Mouse (Mus musculus) layer of hippocampus, adult 8-10 months (tissue): Measurements from ENCODE around the gene Slc25a1. TPM values are rescaled to one million over a fixed set of nuclear protein-coding genes. Genes with fewer than 3 reads are reported as not detected.

Source experiments
- DNase-seq, 2 experiments: peaks; one replicate each; pipeline ENCODE4 v3.0.0; 2022; ENCODE audit warnings: low spot score in 2 of 2
- total RNA-seq, 4 experiments: library from RNA; stranded (reverse); gene quantifications; 2 replicates each; pipeline ENCODE4 v1.2.4; 2022

Slc25a1 gene
- total RNA-seq, 4 experiments from 2014 or later = 37.8 to 57.7 (median 47.1) TPM

DNA sequence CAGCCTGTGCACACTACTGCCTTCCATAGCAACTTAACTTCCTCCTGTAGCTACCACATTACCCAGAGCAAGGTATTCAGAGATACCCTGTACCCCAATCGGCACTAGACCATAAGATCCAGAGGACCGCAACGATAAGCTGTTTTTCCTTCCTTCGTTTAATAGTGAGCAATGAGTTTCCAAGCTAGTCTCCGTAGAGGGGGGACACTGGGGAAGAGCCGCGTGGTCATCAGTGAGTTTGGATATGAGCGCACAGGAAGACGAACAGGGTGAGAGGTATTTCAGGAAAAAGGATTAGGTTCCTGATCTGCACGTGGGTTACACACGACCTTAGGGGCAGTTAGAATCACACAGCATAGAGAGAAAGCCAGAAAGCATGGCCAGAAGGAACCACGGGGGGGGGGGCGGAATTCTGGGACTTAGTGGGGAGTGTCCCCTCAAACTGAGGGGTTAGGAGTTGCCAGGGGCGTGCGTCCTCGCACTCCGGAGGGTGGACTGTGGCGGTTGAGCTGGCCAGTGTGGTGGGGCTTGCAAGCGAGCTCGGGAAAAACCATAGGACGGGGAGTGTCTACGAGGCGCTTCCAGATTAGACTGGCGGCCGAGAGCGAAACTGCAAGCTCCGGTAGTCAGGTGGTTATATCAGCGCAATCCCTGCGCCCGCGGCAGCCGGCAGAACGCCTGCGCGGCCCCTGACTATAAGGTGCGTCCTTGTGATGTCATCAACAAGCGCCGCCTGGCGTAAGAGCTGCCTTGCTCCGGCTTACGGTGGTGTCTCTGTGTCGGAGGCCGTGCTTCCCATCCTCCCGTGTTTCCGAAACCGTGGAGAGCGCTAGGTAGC is 6.5 kb downstream of the Slc25a1 start:
- DNase-seq = peak; percentile 94 to 97

DNA sequence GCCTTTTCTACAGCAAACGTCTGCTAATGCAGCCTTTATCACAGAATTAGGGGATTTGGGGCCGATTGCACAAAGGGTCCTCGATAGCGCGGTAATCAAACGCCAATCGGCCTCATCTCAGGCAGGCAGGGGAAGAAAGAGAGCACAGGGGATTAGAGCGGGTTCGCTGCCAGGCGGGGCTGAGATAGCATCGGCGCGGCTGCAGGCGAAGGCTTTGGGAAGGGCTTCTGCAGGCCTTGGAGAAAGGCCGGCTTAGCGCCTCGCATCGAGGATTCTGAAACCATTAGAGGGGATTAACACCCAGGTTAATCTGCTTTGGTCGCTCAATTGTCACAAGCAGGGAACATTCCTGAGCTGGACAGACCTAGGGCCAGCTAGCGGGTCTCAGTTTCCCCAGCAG is 7.4 kb downstream of the Slc25a1 start:
- DNase-seq = no peak

DNA sequence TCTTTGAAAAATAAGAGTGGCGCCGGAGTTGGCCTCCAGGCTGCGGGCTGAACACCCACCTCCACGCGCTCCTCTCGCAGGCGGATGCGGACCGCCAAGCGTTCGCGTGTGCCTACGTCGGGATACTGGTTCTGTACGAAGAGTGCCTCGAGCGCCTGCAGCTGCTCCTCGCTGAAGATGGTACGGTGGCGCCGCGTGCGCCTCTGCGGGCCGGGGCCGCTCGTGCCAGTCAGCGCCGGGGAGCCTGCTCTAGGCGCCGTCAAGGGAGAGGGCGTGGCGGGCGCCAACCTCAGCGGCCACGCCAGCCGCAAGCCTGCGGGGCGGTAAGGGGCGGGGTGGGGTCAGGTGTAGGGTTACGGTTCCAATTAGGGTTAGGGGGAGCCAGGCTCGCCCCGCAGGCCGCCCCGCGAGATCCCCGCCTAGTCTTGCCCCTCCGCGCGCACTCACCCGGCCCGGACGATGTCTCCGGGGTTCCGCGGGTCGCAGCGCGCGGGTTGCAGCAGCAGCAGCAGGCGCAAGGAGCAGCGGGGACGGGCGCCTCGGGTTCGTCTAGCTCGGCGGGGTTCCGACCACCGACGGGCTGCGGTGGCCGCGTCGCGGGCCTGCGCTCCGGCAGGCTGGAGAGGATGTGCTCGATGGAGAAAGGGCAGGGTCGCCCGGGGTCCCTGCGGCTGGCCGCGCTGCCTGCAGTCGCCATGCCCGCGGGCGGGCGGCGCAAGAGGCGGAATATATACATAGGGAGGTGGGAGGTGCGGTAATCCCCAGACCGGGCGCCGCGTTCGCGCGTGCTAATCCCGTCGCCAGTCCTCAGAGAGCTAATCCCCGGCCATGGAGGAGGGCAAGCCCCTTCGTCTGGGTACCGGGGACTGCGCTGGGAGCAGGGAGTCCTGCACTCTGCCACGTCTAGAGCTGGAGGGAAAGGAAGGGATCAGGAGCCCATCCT is 13.4 kb downstream of the Slc25a1 start, which contains the start of gene Gsc2:
Gene Gsc2 (minus strand): TSS at position 753 of the 943 bp plus-strand sequence.
- no peak for DNase-seq

DNA sequence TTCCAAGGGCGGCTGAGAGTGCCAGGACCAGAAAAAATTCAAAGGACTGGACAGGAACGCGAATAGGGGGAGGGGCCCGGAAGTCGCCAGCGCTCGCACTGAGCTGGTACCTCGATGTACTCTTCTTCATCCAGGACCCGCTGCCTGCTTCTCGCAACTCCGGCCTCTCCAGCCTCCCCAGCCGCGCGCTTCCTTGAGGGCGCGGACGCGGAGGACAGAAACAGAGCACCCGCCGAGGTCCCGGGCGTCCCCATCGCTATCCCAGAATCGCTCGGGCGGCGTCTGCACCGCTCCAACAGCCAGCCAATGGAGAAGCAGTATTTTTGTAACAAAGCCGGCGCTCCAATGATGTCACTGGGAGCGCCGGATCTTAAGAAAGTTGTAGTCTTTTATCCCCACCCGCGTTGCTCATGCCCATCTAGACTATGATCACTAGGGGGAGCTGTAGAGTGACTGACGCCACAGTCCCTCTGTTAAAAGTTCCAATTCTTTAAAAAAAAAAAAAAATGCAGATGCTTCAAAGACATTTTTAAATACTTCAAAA is 16.9 kb downstream of the Slc25a1 start, which contains the start of gene Ess2:
Gene Ess2 (minus strand): TSS at position 297 of the 544 bp plus-strand sequence.
- peak; percentile 93 to 94 for DNase-seq

DNA sequence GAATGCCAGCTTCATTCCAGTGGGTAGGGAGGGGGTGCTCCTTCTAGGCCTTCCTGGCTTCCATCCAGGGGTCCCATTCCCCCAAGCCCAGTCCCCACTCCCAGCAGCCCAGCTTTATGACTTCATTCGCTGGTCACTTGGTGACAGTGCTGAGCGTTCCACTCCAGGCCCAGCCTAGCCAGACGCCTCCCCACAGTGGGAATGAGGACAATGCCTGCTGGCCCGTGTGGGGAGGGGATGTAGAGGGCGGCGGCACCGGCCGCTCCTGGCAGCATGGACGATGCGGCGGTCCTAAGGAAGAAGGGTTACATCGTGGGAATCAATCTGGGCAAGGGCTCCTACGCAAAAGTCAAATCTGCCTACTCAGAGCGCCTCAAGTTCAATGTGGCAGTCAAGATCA is 29.6 kb downstream of the Slc25a1 start, which contains the start of the genes Dgcr2 and Tssk2:
Gene Dgcr2 (minus strand): TSS at position 101 of the 400 bp plus-strand sequence.
Gene Tssk2 (plus strand): TSS at position 176 of the 400 bp plus-strand sequence.
- no peak for DNase-seq

DNA sequence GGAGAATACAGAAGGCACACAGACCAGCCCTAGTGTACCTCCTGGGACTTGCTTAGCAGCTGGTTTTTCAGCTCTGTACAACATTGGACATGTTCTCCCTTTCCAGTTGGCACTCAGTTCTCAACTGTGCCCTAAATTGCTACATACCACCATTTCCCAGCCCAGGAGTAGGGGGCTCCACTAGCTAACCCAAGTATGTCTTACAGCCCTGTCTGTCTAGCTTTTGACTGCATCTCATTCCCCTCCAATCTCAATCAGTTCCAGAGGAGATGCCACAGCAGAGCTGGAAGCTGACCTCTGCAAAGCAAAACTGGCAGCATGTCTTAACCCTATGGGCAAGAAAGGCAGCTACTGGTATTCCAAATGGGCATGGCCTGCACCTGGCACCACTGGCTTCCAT is 31.9 kb downstream of the Slc25a1 start:
- DNase-seq = no peak

DNA sequence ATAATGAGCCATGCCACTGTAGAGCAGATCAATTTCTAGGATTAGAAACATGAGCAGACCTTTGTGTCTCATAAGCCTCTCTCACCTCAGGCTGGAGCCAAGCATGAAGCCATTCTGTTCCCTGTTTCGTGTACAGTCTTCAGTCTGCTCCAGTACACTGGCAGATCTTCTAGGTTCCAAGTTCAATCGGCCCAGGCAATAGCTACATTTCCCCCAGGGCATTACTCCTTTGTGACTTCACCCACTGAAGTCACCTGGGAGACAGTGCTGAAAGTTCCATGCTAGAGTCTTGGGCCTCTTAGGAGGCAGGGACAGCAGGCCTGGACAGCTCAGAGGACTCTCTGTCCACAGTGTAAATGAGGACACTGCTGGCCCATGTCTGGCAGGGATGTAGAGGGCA is 34.1 kb downstream of the Slc25a1 start, which contains the start of gene Tssk1:
Gene Tssk1 (plus strand): TSS at position 301 of the 400 bp plus-strand sequence.
- DNase-seq = no peak

DNA sequence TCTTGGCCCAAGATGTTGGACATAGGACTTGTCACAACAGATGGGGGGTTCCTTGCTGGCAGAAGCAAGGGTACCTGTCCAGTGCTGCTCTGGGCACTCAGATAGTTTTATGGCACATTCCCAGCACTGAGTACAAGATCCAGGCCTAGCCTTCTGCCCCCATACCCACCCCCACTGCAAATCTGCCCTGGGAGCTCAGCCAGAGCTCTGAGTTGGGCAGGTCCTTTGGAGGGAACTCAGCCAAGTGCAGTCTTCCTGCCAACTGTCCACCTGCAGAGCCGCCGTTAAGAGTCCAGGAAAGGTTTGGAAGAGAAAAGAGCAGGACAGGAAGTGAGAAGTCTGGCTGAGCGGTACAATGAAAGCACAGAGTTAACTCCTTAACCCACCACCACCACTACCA is 35.4 kb downstream of the Slc25a1 start:
- no peak for DNase-seq

DNA sequence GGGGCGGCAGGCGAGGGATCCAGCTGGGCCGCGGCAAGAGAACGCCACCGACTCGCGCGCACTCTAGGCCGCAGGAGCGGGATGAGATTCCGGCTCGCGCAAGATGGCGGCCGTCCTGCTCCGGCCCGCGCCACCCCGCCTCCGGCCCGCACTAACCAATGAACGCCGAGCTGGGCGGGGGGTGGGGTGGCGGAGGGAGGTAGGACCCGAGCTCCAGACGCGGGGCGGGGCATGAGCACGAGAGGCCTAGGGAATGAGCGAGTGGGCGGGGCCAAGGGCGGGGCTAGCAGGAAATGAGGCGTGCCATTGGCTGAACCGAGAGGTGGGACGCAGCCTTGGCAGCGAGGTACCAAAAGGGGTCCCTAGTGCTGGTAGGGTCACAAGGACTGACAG is 36.5 kb downstream of the Slc25a1 start, which contains the start of gene Gm20518:
Gene Gm20518 (minus strand): TSS at position 105 of the 393 bp plus-strand sequence.
- DNase-seq = peak; percentile 98

DNA sequence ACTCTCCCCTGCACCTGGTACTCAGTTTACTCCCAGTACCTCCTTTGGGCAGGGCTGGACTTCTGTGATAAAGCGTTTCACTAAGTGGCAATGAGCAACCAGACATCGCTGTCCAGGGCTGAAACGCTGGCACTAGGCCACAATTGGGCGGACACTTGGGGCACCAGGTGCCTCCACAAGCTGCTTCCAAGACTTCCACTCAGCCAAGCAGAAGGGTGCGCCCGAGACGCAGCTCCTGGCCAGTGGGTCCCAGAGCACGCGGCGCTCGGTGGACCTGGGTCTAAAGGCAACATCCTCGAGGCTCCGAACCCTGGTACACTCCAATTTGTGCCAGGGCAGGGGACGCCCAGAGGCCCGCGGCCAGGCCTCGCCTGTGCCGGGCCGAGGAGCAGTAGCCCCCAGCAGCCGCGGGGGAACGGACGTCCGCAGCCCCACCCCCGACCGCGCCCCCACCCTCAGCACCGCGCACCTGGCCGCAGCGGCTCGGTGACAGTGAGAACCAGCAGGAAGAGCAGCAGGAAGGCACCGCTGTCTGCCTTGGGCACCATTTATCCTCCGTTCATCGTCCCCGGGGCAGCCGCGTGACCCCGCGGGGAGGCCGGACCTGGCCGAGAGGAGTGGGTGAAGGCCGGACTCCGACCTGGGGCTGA is 37.0 kb downstream of the Slc25a1 start:
- DNase-seq = peak; percentile 51 to 53

DNA sequence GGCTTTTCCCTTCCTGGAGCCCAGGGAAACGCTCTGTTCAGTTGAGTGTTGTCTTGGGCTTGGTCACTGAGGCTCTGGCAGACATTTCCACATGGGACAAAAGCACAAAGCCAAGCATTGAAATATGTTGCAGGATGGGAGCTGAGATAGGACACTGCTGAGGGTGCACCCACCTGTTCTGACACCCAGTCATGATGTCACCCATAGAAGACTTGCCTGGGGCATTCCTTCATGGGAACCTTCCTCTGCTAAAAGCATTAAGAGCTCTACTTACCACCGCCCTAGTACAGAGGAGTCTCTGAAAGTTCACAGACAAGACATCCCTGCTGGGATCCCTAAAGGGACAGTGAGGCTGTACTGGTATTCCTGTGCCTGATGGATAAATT is 37.7 kb downstream of the Slc25a1 start:
- no peak for DNase-seq

DNA sequence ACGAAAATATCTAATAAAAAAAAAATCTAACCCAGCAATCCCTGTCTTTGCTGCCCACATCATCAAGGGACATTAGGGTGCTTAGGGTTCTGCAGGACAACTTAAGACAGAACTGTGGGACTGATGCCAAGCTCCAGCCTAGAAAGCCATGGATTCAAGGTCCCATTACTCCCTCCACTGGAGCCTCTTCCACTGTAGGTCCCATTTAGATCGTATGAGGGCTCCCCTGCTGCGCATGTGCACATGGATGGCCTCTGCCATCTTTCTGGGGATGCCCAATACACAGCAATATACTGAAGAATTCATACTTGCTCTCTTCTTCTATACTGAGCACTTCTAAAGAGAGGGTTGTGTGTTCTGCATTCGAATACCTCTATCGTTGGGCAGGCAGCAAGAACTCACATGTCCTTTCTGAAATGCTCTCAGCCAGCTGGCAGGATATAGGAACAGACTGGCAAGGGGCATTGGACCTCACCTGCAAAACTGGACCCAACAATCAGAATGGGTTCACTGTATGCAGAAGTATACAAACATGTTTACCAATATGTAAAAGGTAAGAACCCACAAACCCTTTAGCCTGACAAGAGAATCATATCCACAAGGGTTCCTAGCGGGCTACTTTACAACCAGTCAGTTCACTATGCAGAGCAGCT is 38.2 kb downstream of the Slc25a1 start:
- no peak for DNase-seq

DNA sequence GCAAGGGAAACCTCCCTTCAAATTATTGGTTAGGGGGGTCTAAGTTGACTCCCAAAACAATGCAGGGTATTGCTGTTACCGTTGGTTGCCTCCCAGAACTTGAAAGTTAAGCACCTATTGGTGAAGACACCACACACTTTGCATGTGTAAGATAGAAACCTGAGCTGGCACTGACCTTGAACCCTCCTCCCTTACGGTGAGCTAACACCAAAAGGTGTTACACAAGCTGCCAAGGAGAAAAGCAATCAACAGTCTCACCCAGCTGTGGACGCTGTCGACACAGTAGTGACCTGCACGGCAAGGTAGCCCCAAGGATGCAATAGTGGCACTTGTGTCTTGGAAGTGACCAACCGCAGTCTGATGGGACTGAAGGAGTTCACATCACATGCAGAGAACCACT is 43.9 kb downstream of the Slc25a1 start:
- no peak for DNase-seq

DNA sequence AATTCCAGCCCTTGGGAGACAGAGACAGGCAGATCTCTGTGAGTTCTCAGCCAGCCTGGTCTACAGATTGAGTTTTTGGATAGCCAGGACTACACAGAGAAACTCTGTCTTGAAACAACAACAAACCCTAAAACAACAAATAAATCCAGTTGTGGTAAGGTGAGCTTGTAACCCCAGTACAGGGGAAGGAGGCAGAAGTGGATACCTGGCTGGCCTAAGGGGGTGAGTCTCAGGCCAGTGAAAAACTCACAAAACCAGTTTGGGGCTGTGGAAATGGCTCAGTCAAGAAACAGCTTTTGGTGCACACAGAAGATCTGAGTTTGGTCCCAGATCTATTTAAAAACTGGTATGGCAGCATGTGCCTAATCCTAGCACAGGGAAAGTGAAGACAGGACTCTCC is 45.8 kb downstream of the Slc25a1 start:
- DNase-seq = no peak

DNA sequence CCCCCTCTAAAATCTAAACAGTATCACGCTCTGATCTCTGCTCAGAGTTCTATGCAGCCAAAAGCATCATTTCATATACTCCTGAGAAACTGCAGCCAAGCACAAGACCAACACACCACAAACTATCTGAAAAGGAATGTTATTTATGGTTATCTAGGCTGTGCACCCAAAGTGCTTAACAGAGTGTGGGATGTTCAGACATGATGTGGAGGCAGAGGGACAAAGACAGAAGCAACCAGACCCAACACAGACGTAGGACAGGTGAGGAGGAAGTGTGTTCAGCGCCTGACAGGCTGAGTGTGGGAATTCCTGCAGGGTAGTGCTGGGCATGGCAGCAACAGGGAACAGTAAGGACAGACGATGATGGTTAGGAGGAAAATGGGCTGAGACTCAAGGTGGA is 48.4 kb downstream of the Slc25a1 start:
- DNase-seq = no peak

DNA sequence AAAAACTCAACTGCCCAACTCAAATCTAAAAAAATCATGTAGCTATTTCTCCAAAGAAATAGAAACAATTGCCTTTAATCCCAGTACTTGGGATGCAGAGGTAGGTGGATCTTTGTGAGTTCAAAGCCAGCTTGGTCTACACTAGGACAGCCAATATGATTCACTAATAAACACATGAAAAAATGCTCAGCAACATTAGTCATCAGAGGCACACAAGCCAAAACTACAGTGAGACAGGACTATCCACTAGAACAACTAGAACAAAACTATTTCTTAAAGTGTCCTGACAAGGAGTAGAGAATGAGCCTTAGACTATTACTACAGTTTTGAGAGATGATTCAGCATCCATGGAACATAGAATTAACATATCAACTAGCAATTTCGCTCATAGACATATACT is 51.9 kb downstream of the Slc25a1 start:
- no peak for DNase-seq
